Mouse (Mus musculus) intestine, postnatal 0 days (tissue): Measurements from ENCODE around the gene Mtss1l. TPM values are rescaled to one million over a fixed set of nuclear protein-coding genes. Genes with fewer than 3 reads are reported as not detected.

Source experiments
- ATAC-seq: fragments of 200-750 bp; cut with Nextera tagmentation; 2 replicates; pipeline ENCODE4 v1.8.0; 2017; ENCODE audit warnings: mild to moderate bottlenecking, moderate TSS enrichment, moderate library complexity
- H3K27ac ChIP-seq: fragments of 300-500 bp; sonication (generic); 2 replicates; pipeline ENCODE4 v1.5.1; 2014; ENCODE audit warnings: mild to moderate bottlenecking, low read depth, low read length, moderate library complexity
- H3K27me3 ChIP-seq: fragments of 300-500 bp; sonication (generic); replicated peaks from 2 replicates; pipeline ENCODE4 v1.6.1; 2014; ENCODE audit warnings: low read length, mixed read lengths; ENCODE audit not compliant: control insufficient read depth, insufficient read depth
- H3K36me3 ChIP-seq: fragments of 300-500 bp; sonication (generic); 2 replicates; pipeline ENCODE4 v1.6.1; 2014; ENCODE audit warnings: mild to moderate bottlenecking, moderate library complexity; ENCODE audit not compliant: control insufficient read depth, insufficient read depth
- H3K4me1 ChIP-seq: fragments of 300-500 bp; sonication (generic); replicated peaks from 2 replicates; pipeline ENCODE4 v1.6.1; 2014; ENCODE audit warnings: antibody characterized with exemption, low read length, mixed read lengths; ENCODE audit not compliant: control insufficient read depth, insufficient read depth
- H3K4me2 ChIP-seq: fragments of 300-500 bp; sonication (generic); replicated peaks from 2 replicates; pipeline ENCODE4 v1.6.1; 2014; ENCODE audit warnings: low read depth, mild to moderate bottlenecking, moderate library complexity
- H3K4me3 ChIP-seq: fragments of 300-500 bp; sonication (generic); 2 replicates; pipeline ENCODE4 v1.5.1; 2014; ENCODE audit warnings: low read depth, low read length
- H3K9ac ChIP-seq: fragments of 300-500 bp; sonication (generic); 2 replicates; pipeline ENCODE4 v1.6.1; 2014; ENCODE audit warnings: mild to moderate bottlenecking, low read depth, low read length
- H3K9me3 ChIP-seq: fragments of 300-500 bp; sonication (generic); 2 replicates; pipeline ENCODE4 v1.6.1; 2016; ENCODE audit warnings: mixed run types; ENCODE audit not compliant: control insufficient read depth
- CTCF ChIP-seq: sonication (generic); IDR thresholded peaks from 2 replicates; pipeline ENCODE4 v1.5.1; 2016; ENCODE audit warnings: low read depth, mild to moderate bottlenecking, control low read depth, antibody characterized with exemption, moderate library complexity
- WGBS: fragments of 180-500 bp; shearing (Covaris S2); extraction: QIAGEN DNeasy Blood & Tissue Kit; methylation state at CpG from one replicate; pipeline ENCODE4 v1.1.7; 2014; 5-methylcytosine and 5-hydroxymethylcytosine counted together
- polyA plus RNA-seq: library from polyadenylated mRNA; unstranded; fragments of >200 nt; fragmentation: Nextera tagmentation; extraction: Ambion mirVana; gene quantifications from 2 replicates; pipeline ENCODE4 v1.2.1, GENCODE M21; 2015

The Mtss1l gene
- 4.2 and 4.4 TPM in 2 replicates for polyA plus RNA-seq

GRCm38 (mm10) chr8:110720685-110721598 lies at the start of gene Mtss1l:
TSS of gene Mtss1l (plus strand) at chr8:110721476.
- no peak for TF ChIP-seq CTCF
- H3K27ac ChIP-seq, result peak within 1 kb of the TSS; percentile 71
- H3K4me1 ChIP-seq, result peaks cover 15% of the 10 kb centered on the region; the same call in 1 of the 2 replicates
- no peaks in the 10 kb centered on the region for H3K27me3 ChIP-seq
- no peaks in the 10 kb centered on the region; the same call in 1 of the 2 replicates for H3K36me3 ChIP-seq
- peak within 1 kb of the TSS; percentile 94 for H3K4me2 ChIP-seq
- WGBS, result 7% methylated on average over 69 of the region's 75 CpGs
- peak; percentile 50 for ATAC-seq
- peak within 1 kb of the TSS; percentile 59 for H3K4me3 ChIP-seq
- no peaks in the 10 kb centered on the region for H3K9me3 ChIP-seq
- H3K9ac ChIP-seq, result peak within 1 kb of the TSS; percentile 76

GRCm38 (mm10) chr8:110672133-110672532 lies 49.1 kb upstream of the Mtss1l start:
- TF ChIP-seq CTCF, result no peak

GRCm38 (mm10) chr8:110673168-110673567 lies 48.1 kb upstream of the Mtss1l start:
- H3K4me2 ChIP-seq, result no peak overlapping the region
- H3K27ac ChIP-seq, result no peak overlapping the region
- no peak overlapping the region for H3K4me3 ChIP-seq
- 60% methylated on average over 2 of the region's 2 CpGs for WGBS
- 0 out of 2 replicates have a peak, but pooled peaks cover 4% of the 10 kb centered on the region for H3K4me1 ChIP-seq
- H3K9ac ChIP-seq, result no peak overlapping the region
- peaks cover 43% of the 10 kb centered on the region for H3K36me3 ChIP-seq
- ATAC-seq, result no peak
- no peaks in the 10 kb centered on the region for H3K27me3 ChIP-seq
- TF ChIP-seq CTCF, result no peak
- no peaks in the 10 kb centered on the region for H3K9me3 ChIP-seq

More at GRCm38 (mm10) chr8:110672133-110672532, 49.1 kb upstream of the Mtss1l start:
- 85% methylated on average over 2 of the region's 2 CpGs for WGBS
- Histone ChIP-seq H3K4me2 (no peak overlapping the region), H3K36me3 (peaks cover 38% of the 10 kb centered on the region), H3K27me3 (no peaks in the 10 kb centered on the region), H3K4me1 (0 out of 2 replicates have a peak, but pooled peaks cover 4% of the 10 kb centered on the region), H3K9ac (no peak overlapping the region), H3K27ac (no peak overlapping the region), H3K9me3 (no peaks in the 10 kb centered on the region), H3K4me3 (no peak overlapping the region)
- no peak for ATAC-seq

GRCm38 (mm10) chr8:110674589-110674988 lies 46.7 kb upstream of the Mtss1l start:
- TF ChIP-seq CTCF, result no peak
- Histone ChIP-seq H3K27me3 (no peaks in the 10 kb centered on the region), H3K36me3 (peaks cover 43% of the 10 kb centered on the region), H3K4me1 (0 out of 2 replicates have a peak, but pooled peaks cover 4% of the 10 kb centered on the region), H3K4me2 (no peak overlapping the region), H3K27ac (no peak overlapping the region), H3K4me3 (no peak overlapping the region), H3K9me3 (no peaks in the 10 kb centered on the region), H3K9ac (no peak overlapping the region)
- no peak for ATAC-seq
- 95% methylated on average over 1 of the region's 1 CpGs for WGBS

GRCm38 (mm10) chr8:110676702-110677101 lies 44.6 kb upstream of the Mtss1l start:
- no peak overlapping the region for H3K4me3 ChIP-seq
- no peaks in the 10 kb centered on the region for H3K27me3 ChIP-seq
- H3K4me2 ChIP-seq, result no peak overlapping the region
- TF ChIP-seq CTCF, result no peak
- no peak overlapping the region for H3K27ac ChIP-seq
- H3K9me3 ChIP-seq, result no peaks in the 10 kb centered on the region
- H3K4me1 ChIP-seq, result no peaks in the 10 kb centered on the region
- H3K36me3 ChIP-seq, result peaks cover 38% of the 10 kb centered on the region
- ATAC-seq, result no peak
- no peak overlapping the region for H3K9ac ChIP-seq
- WGBS, result 69% methylated on average over 5 of the region's 5 CpGs

GRCm38 (mm10) chr8:110677174-110677660 lies 44.1 kb upstream of the Mtss1l start:
- no peak for ATAC-seq
- H3K4me3 ChIP-seq, result no peak overlapping the region
- H3K4me1 ChIP-seq, result no peaks in the 10 kb centered on the region
- whole genome bisulfite sequencing, result 95% methylated on average over 5 of the region's 5 CpGs
- H3K4me2 ChIP-seq, result no peak overlapping the region
- no peaks in the 10 kb centered on the region for H3K9me3 ChIP-seq
- TF ChIP-seq CTCF, result no peak
- H3K36me3 ChIP-seq, result peaks cover 37% of the 10 kb centered on the region
- H3K27ac ChIP-seq, result no peak overlapping the region
- no peaks in the 10 kb centered on the region for H3K27me3 ChIP-seq
- H3K9ac ChIP-seq, result no peak overlapping the region
